Mouse (Mus musculus): Measurements from ENCODE around the gene Hepacam2.

GRCm38 (mm10) chr6:3536048-3536447, 38.0 kb upstream of the Hepacam2 start:
- TF ChIP-seq POLR2A (IDR thresholded peaks at IDR 0.05; ENCODE audit: low read depth, low read length) (no peak), CTCF (IDR thresholded peaks at IDR 0.05; ENCODE audit: borderline replicate concordance, insufficient read depth, low read length) (no peak)

Measured in embryonic fibroblast, embryonic 13.5 days (primary cell).